Mouse (Mus musculus): ENCODE measurements around the gene Fkbp11. TPM values are rescaled to one million over a fixed set of nuclear protein-coding genes. Genes with fewer than 3 reads are reported as not detected.

The Fkbp11 gene
- polyA plus RNA-seq, 1 experiment from 2014 or later, result 24.3 TPM

Other genes starting within 250 kb of the Fkbp11 start
- gene Lalba, start 245.5 kb downstream of the Fkbp11 start, polyA plus RNA-seq (2014; fragmentation: Nextera tagmentation; extraction: Ambion mirVana), result 0.34 TPM in 1 of 2 replicates, not detected in the other
- gene Olfr279, start 235.8 kb downstream of the Fkbp11 start, polyA plus RNA-seq (2014; fragmentation: Nextera tagmentation; extraction: Ambion mirVana), result not detected in 2 replicates
- 152 and 156 TPM in 2 replicates for gene Kansl2, start 193.9 kb downstream of the Fkbp11 start, polyA plus RNA-seq (2014; fragmentation: Nextera tagmentation; extraction: Ambion mirVana)
- gene Ccnt1, start 157.3 kb downstream of the Fkbp11 start, polyA plus RNA-seq (2014; fragmentation: Nextera tagmentation; extraction: Ambion mirVana), result 62.9 and 66.2 TPM in 2 replicates
- 0.29 TPM in 1 of 2 replicates, not detected in the other for gene 4930415O20Rik, start 157.2 kb downstream of the Fkbp11 start, polyA plus RNA-seq (2014; fragmentation: Nextera tagmentation; extraction: Ambion mirVana)
- 16.2 and 18.9 TPM in 2 replicates for gene Adcy6, start 118.1 kb downstream of the Fkbp11 start, polyA plus RNA-seq (2014; fragmentation: Nextera tagmentation; extraction: Ambion mirVana)
- gene Cacnb3, start 97.4 kb downstream of the Fkbp11 start, polyA plus RNA-seq (2014; fragmentation: Nextera tagmentation; extraction: Ambion mirVana), result 23.4 and 25.1 TPM in 2 replicates
- gene Ddx23, start 65.3 kb downstream of the Fkbp11 start, polyA plus RNA-seq (2014; fragmentation: Nextera tagmentation; extraction: Ambion mirVana), result 24.8 and 27.7 TPM in 2 replicates
- gene Rnd1, start 50.7 kb downstream of the Fkbp11 start, polyA plus RNA-seq (2014; fragmentation: Nextera tagmentation; extraction: Ambion mirVana), result 0.29 and 0.37 TPM in 2 replicates
- gene Ccdc65, start 20.0 kb downstream of the Fkbp11 start, polyA plus RNA-seq (2014; fragmentation: Nextera tagmentation; extraction: Ambion mirVana), result 0.48 and 1.3 TPM in 2 replicates
- gene Arf3, start 35.0 kb upstream of the Fkbp11 start, polyA plus RNA-seq (2014; fragmentation: Nextera tagmentation; extraction: Ambion mirVana), result 34.7 and 36.4 TPM in 2 replicates
- gene Wnt10b, start 50.0 kb upstream of the Fkbp11 start, polyA plus RNA-seq (2014; fragmentation: Nextera tagmentation; extraction: Ambion mirVana), result 0.81 and 1.5 TPM in 2 replicates
- not detected in 2 replicates for gene Wnt1, start 61.7 kb upstream of the Fkbp11 start, polyA plus RNA-seq (2014; fragmentation: Nextera tagmentation; extraction: Ambion mirVana)
- gene Ddn, start 81.3 kb upstream of the Fkbp11 start, polyA plus RNA-seq (2014; fragmentation: Nextera tagmentation; extraction: Ambion mirVana), result not detected in 2 replicates
- 79.3 and 84.6 TPM in 2 replicates for gene Prkag1, start 103.3 kb upstream of the Fkbp11 start, polyA plus RNA-seq (2014; fragmentation: Nextera tagmentation; extraction: Ambion mirVana)
- gene Kmt2d, start 143.0 kb upstream of the Fkbp11 start, polyA plus RNA-seq (2014; fragmentation: Nextera tagmentation; extraction: Ambion mirVana), result 17.6 and 21.6 TPM in 2 replicates
- gene Rhebl1, start 166.3 kb upstream of the Fkbp11 start, polyA plus RNA-seq (2014; fragmentation: Nextera tagmentation; extraction: Ambion mirVana), result 19.8 and 22.2 TPM in 2 replicates
- gene Dhh, start 170.3 kb upstream of the Fkbp11 start, polyA plus RNA-seq (2014; fragmentation: Nextera tagmentation; extraction: Ambion mirVana), result 0.15 and 0.23 TPM in 2 replicates
- 5.5 and 6.2 TPM in 2 replicates for gene Lmbr1l, start 190.0 kb upstream of the Fkbp11 start, polyA plus RNA-seq (2014; fragmentation: Nextera tagmentation; extraction: Ambion mirVana)
- 2,238 and 2,358 TPM in 2 replicates for gene Tuba1b, start 206.4 kb upstream of the Fkbp11 start, polyA plus RNA-seq (2014; fragmentation: Nextera tagmentation; extraction: Ambion mirVana)
- gene Gm49450, start 225.4 kb upstream of the Fkbp11 start, polyA plus RNA-seq (2014; fragmentation: Nextera tagmentation; extraction: Ambion mirVana), result not detected in 2 replicates
- gene Tuba1a, start 225.5 kb upstream of the Fkbp11 start, polyA plus RNA-seq (2014; fragmentation: Nextera tagmentation; extraction: Ambion mirVana), result 1,453 and 1,516 TPM in 2 replicates

Data from limb, embryonic 11.5 days (tissue).